20 mouse cellular contexts compared by ENCODE assay signal in the genomic region with DNA sequence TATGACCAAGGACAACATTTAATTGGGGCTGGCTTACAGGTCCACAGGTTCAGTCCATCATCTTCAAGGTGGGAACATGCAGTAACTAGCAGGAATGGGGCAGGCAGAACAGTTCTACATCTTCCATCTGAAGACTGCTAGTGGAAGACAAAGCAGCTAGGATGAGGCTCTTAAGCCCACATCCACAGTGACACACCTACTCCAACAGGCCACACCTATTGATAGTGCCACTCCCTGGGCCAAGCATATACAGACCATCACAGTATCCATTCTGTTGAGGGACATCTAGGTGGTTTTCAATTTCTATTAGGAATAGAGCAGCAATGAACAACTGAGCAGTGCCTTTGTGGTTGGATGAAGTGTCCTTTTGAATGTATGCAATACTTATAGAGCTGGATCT. TPM values are rescaled to one million over a fixed set of nuclear protein-coding genes. Genes with fewer than 3 reads are reported as not detected.
"Had no signal": no experiment of that assay in that cellular context is flagged by ENCODE, and none has a peak within 500 bp of the region (broad histone marks: within the 10 kb centered on the region; RNA-seq: fewer than 3 reads in every experiment).

No protein-coding gene starts in this region.

- H3K9ac ChIP-seq: midbrain, embryonic 13.5 days had no signal

- DNase-seq: kidney, adult 2 months; kidney, postnatal 36 days; lung, adult 2 months; lung, postnatal 36 days; right cerebral cortex, postnatal 25 days; thymus, adult 2 months; thymus, postnatal 25 days had no signal

- H3K4me3 ChIP-seq: midbrain, embryonic 13.5 days had no signal

- H3K4me2 ChIP-seq: midbrain, embryonic 13.5 days had no signal

- H3K27me3 ChIP-seq: midbrain, embryonic 13.5 days had no signal

- H3K9me3 ChIP-seq: midbrain, embryonic 13.5 days had no signal

- H3K27ac ChIP-seq: kidney, postnatal 0 days; midbrain, embryonic 13.5 days; stomach, postnatal 0 days had no signal

- H3K4me1 ChIP-seq: midbrain, embryonic 13.5 days had no signal

- ATAC-seq: lung, postnatal 0 days; midbrain, embryonic 13.5 days had no signal

RNA-seq across cellular contexts. Expression of gene Ccdc83, which starts 54.6 kb away (rescaled TPM):
- total RNA-seq: layer of hippocampus, adult 18-20 months; layer of hippocampus, postnatal 10 days; left cerebral cortex, postnatal 36 days; megakaryocyte progenitor cell, adult 5-6 weeks; midbrain, postnatal 0 days had no signal
- polyA plus RNA-seq: intestine, embryonic 14.5 days; kidney, adult 2 months; kidney, postnatal 0 days; limb, embryonic 14.5 days; midbrain, embryonic 13.5 days; midbrain, postnatal 0 days; neural tube, embryonic 14.5 days; small intestine, adult 2 months; stomach, postnatal 0 days; thymus, adult 2 months had no signal
